7 mouse cellular contexts compared by ENCODE assay signal in the genomic region with DNA sequence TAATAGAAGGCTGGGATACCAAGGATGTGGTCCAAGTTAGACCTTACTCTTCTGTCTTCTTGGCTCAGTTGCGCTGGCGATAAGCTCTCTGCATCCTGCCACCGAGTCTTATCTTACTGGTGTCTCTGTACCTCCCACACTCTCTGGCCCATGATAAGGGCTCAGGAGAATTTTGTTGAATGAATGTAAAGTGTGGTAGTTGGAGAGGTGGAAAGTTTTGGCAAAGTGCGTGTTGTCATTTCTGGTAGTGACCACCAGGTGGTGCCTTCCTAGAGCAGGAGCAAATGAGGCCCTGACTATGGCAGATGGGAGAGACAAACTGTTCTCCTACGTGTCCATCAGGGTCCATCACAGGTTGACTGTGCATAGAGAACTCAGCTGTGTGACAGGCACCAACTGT.
A peak's percentile ranks its signal among the peaks of the same experiment; 100 is the strongest.
DNase-seq lines count a peak whose midpoint lies in the region; ATAC-seq and TF ChIP-seq lines count a peak whose summit lies in the region.

No protein-coding gene starts in this region.

- no peaks in the 10 kb centered on the region for H3K27me3 ChIP-seq in Patski

- intact Hi-C loops in left cerebral cortex, postnatal 25 days (cut with DNase I): loop anchor here (5.0 kb wide), 2 partner anchors 246 to 316 kb away; no protein-coding TSS in a partner anchor
- intact Hi-C loops in left cerebral cortex, postnatal 10 days (cut with DNase I): no loop called here
- intact Hi-C loops in heart, postnatal 36 days (cut with DNase I): loop anchor here (1.0 kb wide), 2 partner anchors 245 to 317 kb away; no protein-coding TSS in a partner anchor

- no peak for ATAC-seq in Patski

- CTCF ChIA-PET in Patski (lab: Charles Lee): no interaction called here

- in situ Hi-C loops in Patski (cut with MboI; ENCODE audit: low pct_unique_long_range_greater_than_20kb): no loop called here

- peak; percentile 71 for TF ChIP-seq CTCF in Patski (IDR thresholded peaks at IDR 0.05)

- POLR2A ChIA-PET in Patski (lab: Charles Lee): no interaction called here

- DNase-seq in left cerebral cortex, postnatal 25 days (ENCODE audit: low spot score in 2 of 2): peak; percentile 17 to 38
- DNase-seq in left cerebral cortex, postnatal 10 days (ENCODE audit: extremely low spot score in 1 of 2, low spot score in 2 of 2): no peak
- DNase-seq in Patski (ENCODE audit: low read depth, low spot score): no peak
- peak; percentile 32 for DNase-seq in c-Kit-positive CD71-positive TER-119-negative erythroid progenitor cells, embryonic 14.5 days (ENCODE audit: low read depth)
- peak; percentile 46 to 48 for DNase-seq in heart, postnatal 36 days
- DNase-seq in lung, adult 18-20 months: peak; percentile 10 to 25
- DNase-seq in right cerebral cortex, postnatal 25 days: no peak

Comparison
In these comparisons a context has a peak if more than half of its experiments do, and no peak if none do; other contexts are left out.
1. DNase-seq: peak in left cerebral cortex, postnatal 25 days (2 of 2), c-Kit-positive CD71-positive TER-119-negative erythroid progenitor cells, embryonic 14.5 days (single experiment), heart, postnatal 36 days (2 of 2) and lung, adult 18-20 months (2 of 2); none in left cerebral cortex, postnatal 10 days (0 of 2), Patski (single experiment) and right cerebral cortex, postnatal 25 days (single experiment).